Mouse (Mus musculus): ENCODE measurements at regions not wholly inside any gene's neighbourhood (a gene's known extent, or its start where the extent isn't known, plus 50 kb on each side); places are given as distances from the start of the nearest gene placed in this dataset.

DNA sequence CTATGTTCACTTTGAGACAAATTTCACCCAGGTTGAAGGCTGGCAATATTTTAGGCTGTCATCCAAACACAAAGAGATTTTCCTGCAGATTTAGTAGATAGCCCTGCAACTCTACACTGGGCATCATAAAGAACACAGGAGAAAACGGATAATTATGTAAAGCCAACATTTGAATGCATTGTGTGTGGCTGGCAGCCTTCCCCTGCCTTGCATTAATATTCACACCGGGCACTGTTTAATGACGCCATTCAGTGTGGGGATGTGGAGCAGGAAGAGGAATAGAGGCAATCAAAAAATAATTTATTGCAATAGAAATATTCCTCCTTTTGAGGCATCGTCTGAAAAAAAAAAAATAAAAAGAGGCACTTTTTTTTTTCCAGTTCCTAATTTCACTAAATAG is 105.7 kb downstream of the Samd5 start:
- Histone ChIP-seq H3K4me1 (ENCODE audit: control insufficient read depth, insufficient read depth, low read length) (no peaks in the 10 kb centered on the region), H3K27ac (ENCODE audit: insufficient read depth, low read depth, low read length) (no peak overlapping the region), H3K4me3 (ENCODE audit: insufficient read depth, low read depth, low read length) (no peak overlapping the region)
- whole genome bisulfite sequencing = 26% methylated on average over 4 of the region's 4 CpGs
- TF ChIP-seq POLR2A (IDR thresholded peaks at IDR 0.05; ENCODE audit: insufficient read depth, low read depth, low read length) (no peak), CTCF (IDR thresholded peaks at IDR 0.05; ENCODE audit: insufficient read depth, low read depth, low read length) (no peak)

DNA sequence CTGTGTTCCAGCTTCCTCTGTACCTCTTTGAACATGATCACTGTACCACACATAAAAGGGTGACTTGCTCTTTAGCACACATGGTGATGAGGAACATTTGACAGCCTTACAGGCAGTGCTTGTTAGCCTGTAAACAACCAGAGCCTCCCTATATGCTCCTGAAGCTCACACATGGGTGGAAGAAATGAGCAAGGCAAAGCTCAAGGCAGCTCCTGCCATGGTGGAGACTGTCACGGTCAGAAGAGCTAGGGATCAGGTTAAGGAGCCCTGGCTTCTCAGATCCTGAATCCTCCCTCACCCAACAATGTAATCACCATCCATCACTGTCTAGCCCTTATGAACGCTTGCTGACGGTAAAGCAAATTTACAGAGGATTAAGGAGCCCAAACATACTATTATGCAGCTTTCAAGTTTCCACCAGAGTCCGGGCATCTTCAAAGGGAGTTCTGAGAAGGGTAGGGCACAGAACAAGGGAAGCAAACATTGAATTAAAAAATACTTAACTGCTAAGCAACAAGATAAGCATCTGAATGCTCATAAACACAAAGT is 117.4 kb downstream of the Samd5 start:
- TF ChIP-seq CTCF (IDR thresholded peaks at IDR 0.05; ENCODE audit: insufficient read depth, low read depth, low read length) (no peak), POLR2A (IDR thresholded peaks at IDR 0.05; ENCODE audit: insufficient read depth, low read depth, low read length) (no peak)
- H3K27ac ChIP-seq (ENCODE audit: insufficient read depth, low read depth, low read length) = no peak overlapping the region
- no peaks in the 10 kb centered on the region for H3K4me1 ChIP-seq (ENCODE audit: control insufficient read depth, insufficient read depth, low read length)
- WGBS = 61% methylated on average over 4 of the region's 4 CpGs
- no peak overlapping the region for H3K4me3 ChIP-seq (ENCODE audit: insufficient read depth, low read depth, low read length)

DNA sequence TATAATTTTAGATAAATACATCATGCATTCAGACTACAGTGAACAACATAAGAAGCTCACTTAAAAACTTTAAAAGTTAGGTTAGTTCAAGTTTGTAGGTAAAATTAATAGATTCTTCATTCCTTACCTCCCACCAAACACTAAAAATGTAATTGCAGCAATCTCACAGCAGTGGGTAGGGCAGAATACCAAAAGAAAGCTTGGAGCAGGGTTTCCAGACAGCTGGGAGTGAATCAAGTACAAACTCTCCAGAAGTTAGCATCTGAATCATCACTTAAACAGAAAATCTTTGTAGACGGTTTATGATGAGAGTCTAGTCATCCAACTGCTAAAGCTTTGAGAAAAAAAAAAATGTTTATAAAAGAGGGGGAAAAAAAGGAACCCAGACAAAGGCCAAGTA is 117.9 kb downstream of the Samd5 start:
- WGBS = 30% methylated on average over 1 of the region's 1 CpGs
- Histone ChIP-seq H3K4me1 (ENCODE audit: control insufficient read depth, insufficient read depth, low read length) (no peaks in the 10 kb centered on the region), H3K27ac (ENCODE audit: insufficient read depth, low read depth, low read length) (no peak overlapping the region), H3K4me3 (ENCODE audit: insufficient read depth, low read depth, low read length) (no peak overlapping the region)
- TF ChIP-seq POLR2A (IDR thresholded peaks at IDR 0.05; ENCODE audit: insufficient read depth, low read depth, low read length) (no peak), CTCF (IDR thresholded peaks at IDR 0.05; ENCODE audit: insufficient read depth, low read depth, low read length) (no peak)

DNA sequence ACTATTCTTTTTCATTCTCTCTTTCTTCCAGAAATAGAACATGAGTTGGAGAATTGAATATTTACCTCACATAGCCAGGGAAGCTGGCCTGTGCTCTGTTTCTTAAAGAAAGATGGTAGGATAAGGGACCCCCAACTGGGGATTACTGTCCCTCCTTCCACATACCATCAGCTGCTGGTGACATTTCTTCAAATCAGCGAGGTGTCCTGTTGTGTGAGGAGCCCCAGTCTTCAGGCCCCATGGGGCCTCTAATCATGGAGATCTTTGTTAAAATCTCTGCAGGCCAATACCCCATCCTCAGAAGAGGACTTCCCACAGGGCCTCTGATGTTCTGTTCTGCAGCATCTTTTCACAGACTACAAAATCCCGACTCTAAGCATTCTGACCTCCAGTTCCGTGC is 121.1 kb downstream of the Samd5 start:
- no peaks in the 10 kb centered on the region for H3K4me1 ChIP-seq (ENCODE audit: control insufficient read depth, insufficient read depth, low read length)
- TF ChIP-seq POLR2A (IDR thresholded peaks at IDR 0.05; ENCODE audit: insufficient read depth, low read depth, low read length) (no peak), CTCF (IDR thresholded peaks at IDR 0.05; ENCODE audit: insufficient read depth, low read depth, low read length) (no peak)
- 68% methylated on average over 3 of the region's 3 CpGs for WGBS

DNA sequence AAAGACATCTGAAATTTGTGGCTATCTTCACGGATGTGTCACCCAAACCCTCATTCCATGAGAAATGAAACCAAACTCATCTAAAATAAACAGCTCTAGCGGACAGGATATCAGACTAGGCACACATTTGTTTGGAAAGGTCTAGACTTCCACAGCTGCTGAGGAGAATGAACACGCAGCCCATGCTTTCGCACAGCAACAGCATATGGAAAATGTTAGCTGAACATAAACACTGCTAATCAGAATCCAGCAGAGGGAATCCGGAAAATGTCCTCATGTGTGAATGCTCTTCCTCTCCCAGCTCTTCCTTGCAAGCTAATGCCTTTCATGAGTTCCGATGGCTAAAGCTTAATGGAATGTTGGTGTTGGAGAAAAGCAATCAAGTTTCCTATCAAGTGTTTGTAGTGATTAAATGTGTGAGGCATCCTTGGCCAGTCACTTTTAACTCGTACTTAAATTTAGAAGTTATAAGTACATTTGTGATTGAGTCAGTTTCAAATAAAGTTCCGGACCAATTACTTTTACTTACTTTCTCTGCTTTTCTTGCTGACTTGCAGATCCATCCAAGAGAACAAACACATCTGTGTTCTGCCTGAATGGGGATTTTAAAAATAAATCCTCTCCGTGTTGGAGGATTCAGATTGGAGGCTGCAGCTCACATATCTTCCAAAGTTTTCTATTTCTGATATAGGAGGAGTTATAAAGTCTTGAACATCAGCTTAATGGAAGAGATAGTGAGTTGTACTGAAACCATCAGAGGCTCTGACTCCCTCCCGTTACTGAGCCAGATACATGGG is 124.9 kb downstream of the Samd5 start:
- Histone ChIP-seq H3K4me1 (ENCODE audit: control insufficient read depth, insufficient read depth, low read length) (no peaks in the 10 kb centered on the region), H3K27ac (ENCODE audit: insufficient read depth, low read depth, low read length) (no peak overlapping the region), H3K4me3 (ENCODE audit: insufficient read depth, low read depth, low read length) (no peak overlapping the region)
- no peak for TF ChIP-seq CTCF (IDR thresholded peaks at IDR 0.05; ENCODE audit: insufficient read depth, low read depth, low read length)
- no peak for TF ChIP-seq POLR2A (IDR thresholded peaks at IDR 0.05; ENCODE audit: insufficient read depth, low read depth, low read length)
- 76% methylated on average over 10 of the region's 10 CpGs for WGBS

More for the DNA sequence above, 121.1 kb downstream of the Samd5 start:
- Histone ChIP-seq H3K27ac (ENCODE audit: insufficient read depth, low read depth, low read length) (no peak overlapping the region), H3K4me3 (ENCODE audit: insufficient read depth, low read depth, low read length) (no peak overlapping the region)

DNA sequence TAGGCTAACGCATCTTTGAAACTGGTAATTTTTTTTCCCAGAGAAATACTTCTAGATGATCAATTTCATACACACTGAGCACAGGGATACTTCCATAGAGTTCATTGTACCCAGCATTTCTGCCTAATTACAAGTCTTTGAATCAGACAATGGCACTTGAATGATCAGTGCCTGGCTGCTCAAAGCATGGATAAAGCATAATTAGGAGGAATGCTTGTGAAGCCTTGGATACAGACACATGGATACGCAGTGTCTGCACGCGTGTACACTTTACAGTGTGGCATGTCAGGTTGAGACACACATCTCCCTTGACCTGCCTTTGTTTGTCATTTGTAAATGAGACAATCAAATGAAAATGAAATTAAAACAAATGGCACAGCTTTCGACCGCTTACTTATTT is 129.2 kb downstream of the Samd5 start:
- Histone ChIP-seq H3K4me3 (ENCODE audit: insufficient read depth, low read depth, low read length) (no peak overlapping the region), H3K27ac (ENCODE audit: insufficient read depth, low read depth, low read length) (no peak overlapping the region), H3K4me1 (ENCODE audit: control insufficient read depth, insufficient read depth, low read length) (no peaks in the 10 kb centered on the region)
- TF ChIP-seq POLR2A (IDR thresholded peaks at IDR 0.05; ENCODE audit: insufficient read depth, low read depth, low read length) (no peak), CTCF (IDR thresholded peaks at IDR 0.05; ENCODE audit: insufficient read depth, low read depth, low read length) (no peak)
- WGBS = 66% methylated on average over 6 of the region's 6 CpGs

DNA sequence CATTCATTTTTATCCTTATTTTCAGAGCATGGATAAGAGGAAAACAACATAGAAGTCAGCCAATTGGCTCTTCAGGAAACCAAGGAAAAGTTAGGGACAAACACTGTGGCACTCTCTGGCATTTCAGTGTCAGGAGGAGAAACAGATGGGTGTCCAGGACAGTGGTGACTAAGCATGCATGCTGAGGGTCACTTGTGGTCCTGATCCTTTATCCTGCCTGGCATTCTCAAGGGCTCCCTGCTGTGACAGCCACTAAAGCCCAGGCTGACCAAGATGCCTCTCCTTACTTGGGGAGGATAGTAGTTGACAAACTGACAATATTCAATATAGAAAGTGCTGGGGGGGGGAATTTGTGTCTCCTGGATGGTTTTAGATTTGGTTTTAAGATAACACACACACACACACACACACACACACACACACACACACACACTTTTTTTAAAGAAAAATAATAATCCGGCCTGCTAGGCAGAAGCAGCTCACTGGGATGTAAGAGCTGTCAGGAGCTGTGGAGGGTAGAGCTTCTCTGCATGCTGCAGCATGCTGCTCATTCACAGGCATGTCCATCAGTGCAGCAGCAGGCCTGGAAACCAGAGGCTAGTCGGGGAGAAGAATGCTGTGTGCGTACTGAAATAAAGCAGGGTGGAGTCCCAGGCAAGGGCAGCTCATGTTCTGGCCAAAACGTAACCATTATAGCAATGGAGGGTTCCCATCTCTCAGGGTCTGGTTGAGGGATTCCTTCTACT is 130.8 kb downstream of the Samd5 start:
- Histone ChIP-seq H3K4me1 (ENCODE audit: control insufficient read depth, insufficient read depth, low read length) (no peaks in the 10 kb centered on the region), H3K4me3 (ENCODE audit: insufficient read depth, low read depth, low read length) (no peak overlapping the region), H3K27ac (ENCODE audit: insufficient read depth, low read depth, low read length) (no peak overlapping the region)
- 70% methylated on average over 4 of the region's 4 CpGs for WGBS
- no peak for TF ChIP-seq CTCF (IDR thresholded peaks at IDR 0.05; ENCODE audit: insufficient read depth, low read depth, low read length)
- no peak for TF ChIP-seq POLR2A (IDR thresholded peaks at IDR 0.05; ENCODE audit: insufficient read depth, low read depth, low read length)

DNA sequence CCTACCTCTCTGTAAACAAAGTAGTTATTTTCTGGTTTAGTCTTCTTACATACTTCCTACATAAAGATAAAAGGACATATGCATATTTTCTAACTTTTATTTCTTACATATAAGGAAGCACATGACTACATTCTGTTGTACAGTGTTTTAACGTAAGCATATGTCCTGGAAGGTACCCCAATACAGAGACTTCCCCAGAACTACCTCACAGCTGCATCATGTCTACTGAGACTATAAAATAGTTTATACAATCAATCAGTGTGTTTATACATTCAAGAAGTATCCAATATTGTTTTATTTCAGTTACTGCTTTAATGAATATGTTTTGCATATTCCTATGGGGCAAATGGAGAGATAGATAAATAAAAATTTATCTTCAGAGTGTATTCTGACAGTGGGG is 133.4 kb downstream of the Samd5 start:
- Histone ChIP-seq H3K27ac (ENCODE audit: insufficient read depth, low read depth, low read length) (no peak overlapping the region), H3K4me3 (ENCODE audit: insufficient read depth, low read depth, low read length) (no peak overlapping the region), H3K4me1 (ENCODE audit: control insufficient read depth, insufficient read depth, low read length) (no peaks in the 10 kb centered on the region)
- no peak for TF ChIP-seq POLR2A (IDR thresholded peaks at IDR 0.05; ENCODE audit: insufficient read depth, low read depth, low read length)
- TF ChIP-seq CTCF (IDR thresholded peaks at IDR 0.05; ENCODE audit: insufficient read depth, low read depth, low read length) = no peak
- WGBS = 98% methylated on average over 1 of the region's 1 CpGs

DNA sequence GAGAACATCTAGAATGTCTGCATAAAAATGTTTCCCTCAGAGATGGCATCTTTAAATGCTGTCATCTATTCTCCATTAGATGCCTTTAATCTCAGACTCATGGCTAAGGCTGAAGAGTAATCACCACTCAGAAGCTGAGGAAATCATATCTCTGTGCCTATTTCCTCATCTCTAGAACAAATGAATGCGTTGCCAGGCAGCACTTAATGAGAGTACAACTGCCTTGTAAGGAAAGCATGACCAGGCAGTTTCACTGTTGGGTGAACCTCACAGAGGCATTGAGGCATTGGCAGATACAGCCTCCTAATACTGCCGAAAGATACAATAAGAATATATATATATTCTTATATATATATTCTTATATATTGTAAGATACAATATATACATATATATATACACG is 137.3 kb downstream of the Samd5 start:
- Histone ChIP-seq H3K4me3 (ENCODE audit: insufficient read depth, low read depth, low read length) (no peak overlapping the region), H3K27ac (ENCODE audit: insufficient read depth, low read depth, low read length) (no peak overlapping the region), H3K4me1 (ENCODE audit: control insufficient read depth, insufficient read depth, low read length) (no peaks in the 10 kb centered on the region)
- TF ChIP-seq CTCF (IDR thresholded peaks at IDR 0.05; ENCODE audit: insufficient read depth, low read depth, low read length) (no peak), POLR2A (IDR thresholded peaks at IDR 0.05; ENCODE audit: insufficient read depth, low read depth, low read length) (no peak)
- WGBS = 72% methylated on average over 3 of the region's 3 CpGs

Measured in olfactory bulb, adult 2 months (tissue).